Mouse (Mus musculus) lung, adult 18-20 months (tissue): ENCODE results near the gene Pnpo.

Experiments
- DNase-seq, 2 experiments: peaks; one replicate each; pipeline ENCODE4 v3.0.0; 2022; ENCODE audit warnings: mixed read lengths in 2 of 2

Pnpo gene

DNA sequence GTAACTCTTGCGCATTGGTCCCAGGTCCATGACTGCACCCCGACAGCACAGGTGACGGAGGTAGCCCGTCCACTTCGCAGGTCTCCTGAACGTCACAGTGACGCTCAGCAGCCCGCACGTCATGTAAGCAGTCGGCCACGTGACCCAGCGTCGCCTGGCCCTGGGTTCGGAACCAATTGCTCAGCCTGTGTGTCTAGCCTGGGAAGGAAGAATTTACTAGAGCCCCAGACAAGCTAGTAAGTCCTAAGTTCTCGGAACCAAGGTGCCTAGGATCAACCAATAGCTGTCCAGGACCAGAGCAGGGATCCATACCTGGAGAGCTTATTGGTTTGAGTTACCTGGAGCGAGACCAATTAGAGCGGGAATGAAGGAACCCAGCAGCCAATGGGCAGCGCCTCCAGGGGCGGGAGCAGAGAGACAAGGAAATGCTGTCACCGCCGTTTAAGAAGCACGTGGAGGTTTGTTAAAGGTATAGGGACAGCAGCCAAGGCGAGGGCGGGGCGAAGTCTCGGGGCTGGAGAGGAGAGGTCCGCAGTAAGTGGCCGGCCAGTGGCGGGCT, at the start of gene Pnpo:
Gene Pnpo, minus strand, starts transcription at position 241 of the 559 bp plus-strand sequence.
- peak; percentile 96 for DNase-seq

DNA sequence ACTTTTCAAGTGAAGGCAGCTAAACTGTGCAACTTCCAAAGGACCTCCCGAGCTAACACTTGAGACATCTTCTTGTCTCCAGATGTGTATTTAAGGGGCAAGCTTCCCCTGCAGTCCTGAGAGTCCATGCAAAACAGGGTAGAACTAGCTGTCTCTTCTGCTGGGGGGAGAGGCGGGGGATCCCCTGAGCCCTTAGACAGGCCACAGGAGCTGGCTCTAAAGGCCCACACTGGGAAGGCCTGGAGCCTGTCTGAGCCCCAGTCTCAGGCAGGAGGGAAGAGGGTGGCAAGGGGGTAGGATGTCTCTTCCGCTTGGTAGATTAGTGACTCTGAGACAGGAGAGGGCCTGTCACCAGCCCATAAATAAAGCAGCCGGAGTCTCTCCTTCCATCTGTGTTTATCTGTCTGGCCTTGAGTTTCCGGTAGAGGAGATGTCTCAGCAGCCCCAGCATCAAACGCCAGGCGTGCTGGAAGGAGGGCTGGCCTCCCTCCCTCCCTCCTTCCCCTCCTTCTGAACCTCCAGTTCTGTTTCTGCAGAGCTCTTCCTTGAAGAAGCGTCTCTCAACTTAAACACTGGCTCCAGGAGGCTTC, 49.0 kb upstream of the Pnpo start:
- no peak for DNase-seq

DNA sequence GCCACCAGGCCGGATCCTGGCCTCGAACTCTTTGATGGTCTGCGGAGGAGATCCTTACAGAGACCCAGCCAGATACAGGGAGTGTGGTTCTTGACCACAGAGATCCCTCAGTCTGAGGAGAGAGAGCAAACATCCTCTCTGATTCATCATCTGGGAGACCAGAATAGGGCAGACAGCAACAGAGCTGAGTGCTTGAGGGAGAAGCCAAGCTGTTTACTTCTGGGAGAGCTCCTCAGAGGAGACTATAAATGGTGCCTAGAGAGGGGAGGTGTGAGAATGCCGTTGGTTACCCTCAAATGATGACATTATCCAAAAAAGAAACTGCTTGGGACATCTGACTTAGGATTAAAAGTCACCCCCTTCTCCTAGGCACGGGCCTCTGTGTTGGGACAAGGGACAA, 47.7 kb upstream of the Pnpo start:
- no peak for DNase-seq

- no peak for DNase-seq
Observed at GRCm38 (mm10) chr11:96987873-96988655, 44.3 kb upstream of the Pnpo start.

GRCm38 (mm10) chr11:96986463-96986862, 42.7 kb upstream of the Pnpo start:
- DNase-seq: no peak

- DNase-seq: no peak
Observed at GRCm38 (mm10) chr11:96984903-96985302, 41.1 kb upstream of the Pnpo start.

DNA sequence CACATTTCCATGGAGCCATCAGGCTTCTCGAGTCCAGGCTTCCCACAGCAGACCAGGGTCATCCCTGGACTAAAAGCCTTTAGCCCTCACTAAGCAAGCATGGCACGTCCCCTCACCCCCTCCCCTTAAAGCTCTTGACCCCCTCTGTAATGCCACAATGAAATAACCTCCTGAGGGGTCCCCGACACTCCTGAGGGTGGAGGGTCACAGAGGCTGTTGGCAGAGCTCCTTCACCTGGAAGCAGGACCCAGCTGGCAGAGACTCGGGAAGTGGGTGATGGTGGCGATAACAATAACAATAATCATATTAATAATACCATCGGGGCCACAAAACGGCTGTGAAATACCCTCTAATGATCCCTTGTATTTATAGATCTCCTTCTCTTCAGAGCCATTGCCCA, 39.1 kb upstream of the Pnpo start, which contains the start of gene Sp2:
Gene Sp2, minus strand, starts transcription at position 101 of the 400 bp plus-strand sequence.
- no peak for DNase-seq

- peak; percentile 81 to 82 for DNase-seq
Observed at GRCm38 (mm10) chr11:96982355-96982754, 38.6 kb upstream of the Pnpo start.

GRCm38 (mm10) chr11:96981461-96981860, 37.7 kb upstream of the Pnpo start:
- DNase-seq: no peak

DNA sequence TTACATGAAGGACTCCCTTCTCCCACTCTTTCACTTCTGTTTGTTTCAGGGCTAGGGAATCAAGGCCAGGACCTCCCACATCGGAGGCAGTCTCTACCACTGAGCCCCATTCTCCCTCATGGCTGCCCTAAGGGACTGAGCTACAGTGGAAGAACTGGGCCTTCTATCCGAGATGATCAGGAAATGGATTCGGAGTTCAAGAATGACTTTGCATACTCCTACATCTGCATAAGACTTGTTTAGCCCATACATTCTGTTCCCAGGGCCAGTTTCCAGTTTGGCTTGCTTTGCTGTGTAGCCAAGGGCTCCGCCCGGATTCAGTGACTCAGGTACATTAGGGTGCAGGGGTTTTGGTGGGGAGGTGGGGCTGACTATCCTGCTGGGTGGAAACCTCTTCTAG, 36.2 kb upstream of the Pnpo start:
- DNase-seq: no peak

DNA sequence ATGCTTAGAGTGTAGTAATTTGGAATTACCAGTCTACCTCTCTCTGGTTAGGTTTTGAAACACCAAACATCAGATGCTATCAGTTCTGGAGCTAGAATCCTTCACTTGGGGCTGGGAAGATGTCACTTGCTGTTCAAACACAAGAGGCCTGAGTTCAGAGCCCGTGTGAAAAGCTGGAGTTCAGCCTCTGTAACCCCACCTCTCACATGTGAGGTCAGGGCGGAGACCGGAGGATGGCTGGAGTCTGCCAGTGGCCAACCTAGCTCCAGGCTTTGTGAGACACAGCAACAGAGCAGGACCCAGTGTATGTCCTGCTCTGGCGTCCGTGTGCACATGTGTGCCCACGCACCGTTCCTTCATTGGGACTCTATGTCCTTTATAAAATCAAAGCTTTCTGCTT, 35.5 kb upstream of the Pnpo start:
- DNase-seq: no peak

DNA sequence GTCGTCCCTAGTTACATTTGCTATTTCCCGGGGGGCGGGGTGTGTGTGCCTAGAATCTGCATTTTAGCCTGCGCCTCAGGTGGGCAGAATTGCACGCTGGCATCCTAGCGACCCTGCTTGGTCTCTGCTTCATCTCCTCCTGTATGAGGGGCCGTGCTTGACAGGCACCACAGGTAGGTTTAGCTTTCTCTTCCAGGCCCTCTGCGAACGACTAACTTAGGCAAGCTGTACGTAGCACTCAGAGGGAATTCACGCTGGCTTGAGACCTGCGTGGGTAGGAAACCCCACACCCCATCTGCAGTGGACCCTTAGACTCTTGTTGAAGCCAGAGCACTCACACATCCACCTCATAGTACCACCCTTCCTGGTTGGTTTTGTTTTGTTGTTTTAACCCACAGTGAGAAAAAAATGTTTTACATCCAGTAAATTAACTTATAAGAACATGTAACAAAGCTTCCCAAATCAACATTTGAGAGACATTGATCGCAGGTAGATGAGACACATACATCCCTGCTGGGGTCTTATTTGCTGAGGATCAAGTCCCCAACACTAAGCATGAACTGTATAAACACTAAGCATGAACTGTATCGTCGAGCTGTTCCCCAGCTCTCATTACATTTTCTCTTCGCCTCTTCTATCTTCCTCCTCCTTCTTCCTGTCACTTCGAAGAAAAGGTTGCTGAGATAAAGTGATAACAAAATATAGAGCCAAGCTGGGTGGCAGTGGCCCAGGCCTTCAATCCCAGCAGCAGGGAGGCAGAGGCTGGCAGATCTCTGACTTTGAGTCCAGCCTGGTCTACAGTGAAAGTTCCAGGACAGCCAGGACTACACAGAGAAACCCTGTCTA, 34.8 kb upstream of the Pnpo start:
- DNase-seq: no peak

- peak; percentile 99 to 100 for DNase-seq
Observed at GRCm38 (mm10) chr11:96977606-96978400, 34.0 kb upstream of the Pnpo start.

- DNase-seq: peak in 1 of 2 experiments; percentile 87
Observed at GRCm38 (mm10) chr11:96976911-96977591, 33.3 kb upstream of the Pnpo start.

GRCm38 (mm10) chr11:96976379-96976687, 32.5 kb upstream of the Pnpo start:
- no peak for DNase-seq

DNA sequence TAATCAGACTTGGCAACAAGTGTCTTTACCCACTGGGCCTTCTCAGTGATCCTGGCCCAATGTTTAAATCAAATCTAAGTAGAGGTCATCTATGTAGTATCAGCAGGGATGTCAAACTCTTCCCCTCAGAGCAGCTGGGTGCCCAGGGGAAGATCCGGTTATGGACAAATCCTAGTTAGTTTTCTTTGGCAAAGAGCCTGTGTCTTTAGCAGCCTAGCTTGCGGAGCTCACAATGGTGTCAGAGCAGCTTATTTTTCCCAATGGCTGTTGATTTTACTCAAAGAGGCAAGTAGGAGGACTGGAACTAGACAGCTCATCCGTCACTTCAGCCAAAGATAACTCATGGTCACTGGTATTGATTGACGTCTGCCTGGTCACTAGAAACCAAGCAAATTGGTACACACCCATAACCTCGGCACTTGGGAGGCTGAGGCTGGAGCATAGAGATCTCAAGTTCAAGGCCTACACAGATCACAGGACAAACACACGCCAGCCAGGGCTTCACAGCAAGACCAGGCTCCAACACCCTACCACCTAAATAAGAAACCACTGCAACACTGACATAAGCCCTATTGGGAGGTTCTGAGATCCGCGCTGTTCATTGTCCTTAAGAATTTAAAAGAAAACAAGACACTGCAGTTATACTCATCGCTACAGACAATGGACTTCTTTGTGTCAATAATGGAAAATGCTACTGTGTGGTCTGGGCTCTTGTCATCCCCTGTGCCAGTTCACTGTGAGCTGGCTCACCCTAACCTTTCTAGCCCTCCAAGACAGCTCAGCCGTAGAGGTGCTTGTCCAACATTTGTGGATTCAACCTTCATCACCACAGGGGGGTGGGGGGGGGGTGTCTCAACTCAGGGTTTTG, 32.0 kb upstream of the Pnpo start:
- DNase-seq: no peak

GRCm38 (mm10) chr11:96974813-96975212, 31.0 kb upstream of the Pnpo start:
- peak in 1 of 2 experiments; percentile 76 for DNase-seq

DNA sequence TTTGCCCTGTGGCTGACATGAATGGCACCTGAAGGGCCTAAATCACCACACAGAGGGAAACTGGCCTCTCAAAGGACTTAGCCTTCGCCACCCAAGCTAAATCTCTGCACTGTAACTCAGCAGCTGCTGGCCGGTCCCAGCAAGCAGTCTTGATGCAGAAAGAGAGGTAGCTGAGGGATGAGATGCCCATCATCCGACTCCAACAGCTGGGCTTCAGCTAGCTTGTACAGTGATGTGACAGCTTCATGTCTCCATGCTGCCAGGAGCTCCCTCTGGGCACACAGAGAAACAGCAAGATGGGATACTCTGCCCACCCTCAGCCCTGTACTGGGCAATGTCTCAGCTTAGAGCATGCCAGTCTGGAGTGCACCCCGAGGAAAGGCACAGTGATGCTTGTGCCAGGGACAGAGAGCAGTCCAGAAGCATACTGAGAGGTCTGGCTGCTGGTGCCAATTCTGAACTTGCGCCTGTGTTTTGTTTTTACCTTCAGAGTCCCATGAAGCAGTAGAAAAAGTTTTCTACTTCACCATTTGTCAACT, 29.7 kb upstream of the Pnpo start:
- DNase-seq: no peak

DNA sequence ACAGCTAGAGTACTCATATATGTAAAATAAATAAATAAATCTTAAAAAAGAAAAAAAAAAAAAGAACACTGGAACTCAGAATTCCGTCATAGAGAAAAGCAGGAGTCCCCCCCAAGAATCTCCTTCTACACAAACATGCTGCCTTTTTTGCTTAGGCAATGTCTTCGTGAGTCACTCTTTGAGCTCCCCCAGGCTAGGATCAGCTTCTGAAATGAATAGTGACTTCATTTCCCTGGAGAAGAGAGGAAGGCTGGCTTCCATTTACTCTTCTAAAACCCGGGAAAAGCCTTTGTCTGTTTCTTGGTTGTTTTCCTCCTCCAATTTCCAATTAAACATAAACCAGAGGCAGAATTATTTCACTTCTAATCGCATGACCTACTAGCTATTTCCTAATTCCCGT, 29.1 kb upstream of the Pnpo start:
- DNase-seq: no peak

DNA sequence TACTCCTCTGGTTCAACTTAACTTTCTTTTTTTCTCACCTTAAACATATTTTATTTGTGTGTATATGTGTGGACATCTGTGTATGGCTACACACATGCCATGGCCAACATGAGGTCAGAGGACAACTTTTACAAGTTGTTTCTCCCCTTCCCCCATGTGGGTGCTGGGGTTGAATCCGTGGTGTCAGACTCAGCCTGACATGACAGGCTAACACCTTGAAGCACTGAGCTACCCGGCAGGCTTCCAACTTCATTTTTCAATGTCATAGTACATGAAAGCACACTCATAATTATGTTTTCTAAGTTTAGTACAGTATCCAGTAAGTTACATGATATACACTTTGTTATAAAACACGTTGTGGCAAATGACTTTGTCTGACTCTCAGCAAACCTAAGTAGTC, 26.6 kb upstream of the Pnpo start:
- no peak for DNase-seq

- peak; percentile 77 to 82 for DNase-seq
Observed at GRCm38 (mm10) chr11:96969746-96970145, 26.0 kb upstream of the Pnpo start.
